Mouse (Mus musculus) lung, postnatal 4 days (tissue): ENCODE results near the gene Dnaja4.

Source experiments
- DNase-seq, 2 experiments: peaks; one replicate each; pipeline ENCODE4 v3.0.0; 2021

Gene Dnaja4

GRCm38 (mm10) chr9:54752944-54753295 lies 54.2 kb downstream of the Dnaja4 start:
- DNase-seq = no peak

- peak in 1 of 2 experiments; percentile 31 for DNase-seq
Measured at GRCm38 (mm10) chr9:54759592-54759991, 60.9 kb downstream of the Dnaja4 start.

- no peak for DNase-seq
Measured at GRCm38 (mm10) chr9:54764091-54764490, 65.4 kb downstream of the Dnaja4 start.

- DNase-seq = peak in 1 of 2 experiments; percentile 28
Measured at GRCm38 (mm10) chr9:54764561-54765217, 66.0 kb downstream of the Dnaja4 start, which contains the start of gene Crabp1. TSS of gene Crabp1 (plus strand) at chr9:54764748.

- DNase-seq = no peak
Measured at GRCm38 (mm10) chr9:54765336-54766085, 66.8 kb downstream of the Dnaja4 start.
